Mouse (Mus musculus) liver, embryonic 14.5 days (tissue): Measurements from ENCODE around the gene Itga1. TPM values are rescaled to one million over a fixed set of nuclear protein-coding genes. Genes with fewer than 3 reads are reported as not detected.

Experiments used
- ATAC-seq: fragments of 200-750 bp; cut with Nextera tagmentation; 2 replicates; pipeline ENCODE4 v1.8.0; 2017; ENCODE audit warnings: moderate number of reproducible peaks, mild to moderate bottlenecking, moderate library complexity; ENCODE audit not compliant: insufficient read depth
- DNase-seq, 3 experiments: peaks; one replicate each; pipeline ENCODE4 v3.0.0-alpha.2; 2012 to 2013; ENCODE audit warnings: low read depth in 3 of 3, low spot score in 3 of 3
- H3K27ac ChIP-seq: fragments of 300-500 bp; sonication (generic); 2 replicates; pipeline ENCODE4 v1.5.1; 2014; ENCODE audit warnings: moderate library complexity, mild to moderate bottlenecking, control low read depth, inconsistent platforms
- H3K27me3 ChIP-seq: fragments of 300-500 bp; sonication (generic); 2 replicates; pipeline ENCODE4 v1.6.1; 2014; ENCODE audit warnings: mild to moderate bottlenecking, low read length, moderate library complexity; ENCODE audit not compliant: control insufficient read depth, insufficient read depth
- H3K36me3 ChIP-seq: fragments of 300-500 bp; sonication (generic); replicated peaks from 2 replicates; pipeline ENCODE4 v1.6.1; 2014; ENCODE audit warnings: low read depth; ENCODE audit not compliant: control insufficient read depth, insufficient read depth
- H3K4me1 ChIP-seq, 2 experiments: fragments of 200-500 bp in 1 of 2; fragments of 300-500 bp in 1 of 2; sonication (generic) in 1 of 2; replicated peaks; 2 replicates each; pipeline ENCODE4 v1.6.1; 2012 to 2014; ENCODE audit warnings: antibody characterized with exemption in 1 of 2, inconsistent platforms in 1 of 2, low read length in 1 of 2; ENCODE audit not compliant: control insufficient read depth in 2 of 2, insufficient read depth in 2 of 2
- H3K4me2 ChIP-seq: fragments of 300-500 bp; sonication (generic); 2 replicates; pipeline ENCODE4 v1.6.1; 2014; ENCODE audit warnings: low read depth, mild to moderate bottlenecking, control low read depth, moderate library complexity
- H3K4me3 ChIP-seq, 2 experiments: fragments of 200-500 bp in 1 of 2; fragments of 300-500 bp in 1 of 2; sonication (generic) in 1 of 2; 2 replicates each; pipeline ENCODE4 v1.5.1; 2012 to 2014; ENCODE audit warnings: low read depth in 2 of 2, low read length in 2 of 2, mild to moderate bottlenecking in 2 of 2, control low read depth in 1 of 2, inconsistent platforms in 1 of 2, moderate library complexity in 1 of 2; ENCODE audit not compliant: insufficient read depth in 1 of 2
- H3K9ac ChIP-seq: fragments of 300-500 bp; sonication (generic); replicated peaks from 2 replicates; pipeline ENCODE4 v1.6.1; 2014; ENCODE audit warnings: mild to moderate bottlenecking, control low read depth, moderate library complexity
- H3K9me3 ChIP-seq: fragments of 300-500 bp; sonication (generic); 2 replicates; pipeline ENCODE4 v1.6.1; 2016; ENCODE audit warnings: low read length, mixed read lengths; ENCODE audit not compliant: control insufficient read depth
- CTCF ChIP-seq: IDR thresholded peaks from 2 replicates; pipeline ENCODE4 v1.5.1; 2016; ENCODE audit warnings: antibody characterized with exemption, low read depth, control low read depth
- EP300 ChIP-seq: IDR thresholded peaks from 2 replicates; pipeline ENCODE4 v1.6.1; 2016; ENCODE audit warnings: antibody characterized with exemption, low read depth
- WGBS: fragments of 180-500 bp; shearing (Covaris S2); extraction: QIAGEN DNeasy Blood & Tissue Kit; methylation state at CpG from one replicate; pipeline ENCODE4 v1.1.7; 2014; ENCODE audit not compliant: insufficient replicate concordance; 5-methylcytosine and 5-hydroxymethylcytosine counted together
- polyA plus RNA-seq, 2 experiments: library from polyadenylated mRNA; depleted of rRNA in 1 of 2; stranded (reverse) in 1 of 2; unstranded in 1 of 2; fragments of >200 nt; fragmentation: Nextera tagmentation in 1 of 2; extraction: Ambion mirVana in 1 of 2; gene quantifications; 2 replicates each; pipeline versions ENCODE4 v1.2.1 to v1.2.3; 2012 to 2014

Itga1 gene
- polyA plus RNA-seq, 2 experiments: 0.94 to 2.8 TPM

GRCm38 (mm10) chr13:115096216-115096615 lies 5.5 kb downstream of the Itga1 start:
- H3K27ac ChIP-seq: no peak overlapping the region
- peaks cover 8 to 9% of the 10 kb centered on the region in 2 experiments for H3K4me1 ChIP-seq
- H3K4me2 ChIP-seq: no peak overlapping the region
- H3K4me3 ChIP-seq: no peak overlapping the region
- no peaks in the 10 kb centered on the region for H3K9me3 ChIP-seq
- ATAC-seq: no peak
- H3K9ac ChIP-seq: no peak overlapping the region
- 47% methylated on average over 2 of the region's 2 CpGs for WGBS
- no peak for DNase-seq
- no peak for TF ChIP-seq CTCF
- TF ChIP-seq EP300: no peak
- H3K27me3 ChIP-seq: peaks cover 11% of the 10 kb centered on the region
- no peaks in the 10 kb centered on the region for H3K36me3 ChIP-seq

- H3K4me2 ChIP-seq: no peak overlapping the region
- TF ChIP-seq CTCF: no peak
- no peak for TF ChIP-seq EP300
- WGBS: 88% methylated on average over 2 of the region's 2 CpGs
These were observed 6.4 kb downstream of the Itga1 start for GRCm38 (mm10) chr13:115095392-115095791.

GRCm38 (mm10) chr13:115091511-115091910 lies 10.3 kb downstream of the Itga1 start:
- Histone ChIP-seq H3K27me3 (no peaks in the 10 kb centered on the region), H3K27ac (peak overlapping the region; percentile 98), H3K4me2 (peak overlapping the region; percentile 100), H3K9ac (peak overlapping the region; percentile 91; the same call in 1 of the 2 replicates), H3K4me1 (peaks cover 15 to 19% of the 10 kb centered on the region in 2 experiments), H3K36me3 (peaks cover 14% of the 10 kb centered on the region), H3K4me3 (peak overlapping the region in 1 of 2 experiments; percentile 93; a peak in 2 of 4 replicates), H3K9me3 (no peaks in the 10 kb centered on the region)
- 45% methylated on average over 3 of the region's 3 CpGs for WGBS
- ATAC-seq: no peak
- no peak for DNase-seq
- TF ChIP-seq EP300: no peak
- TF ChIP-seq CTCF: no peak

More at GRCm38 (mm10) chr13:115095392-115095791, 6.4 kb downstream of the Itga1 start:
- Histone ChIP-seq H3K9me3 (no peaks in the 10 kb centered on the region), H3K4me3 (no peak overlapping the region), H3K27ac (no peak overlapping the region), H3K4me1 (peaks cover 12% of the 10 kb centered on the region in 2 experiments), H3K36me3 (no peaks in the 10 kb centered on the region), H3K9ac (no peak overlapping the region), H3K27me3 (peaks cover 3% of the 10 kb centered on the region)
- ATAC-seq (no peak), DNase-seq (no peak)

GRCm38 (mm10) chr13:115090977-115091445 lies 10.8 kb downstream of the Itga1 start:
- H3K9me3 ChIP-seq: no peaks in the 10 kb centered on the region
- H3K27ac ChIP-seq: peak overlapping the region; percentile 98
- peaks cover 15% of the 10 kb centered on the region for H3K36me3 ChIP-seq
- DNase-seq (peak in 1 of 3 experiments; percentile 12), ATAC-seq (peak; percentile 36)
- H3K27me3 ChIP-seq: no peaks in the 10 kb centered on the region
- peak overlapping the region; percentile 100 for H3K4me2 ChIP-seq
- H3K4me3 ChIP-seq: peak overlapping the region; percentile 67 to 93
- 16% methylated on average over 9 of the region's 9 CpGs for WGBS
- H3K9ac ChIP-seq: peak overlapping the region; percentile 91
- no peak; the same call in 1 of the 2 replicates for TF ChIP-seq EP300
- no peak for TF ChIP-seq CTCF
- H3K4me1 ChIP-seq: peaks cover 15 to 19% of the 10 kb centered on the region in 2 experiments

GRCm38 (mm10) chr13:115090069-115090976 lies 11.4 kb downstream of the Itga1 start, which contains the start of gene Pelo:
Gene Pelo (minus strand): TSS chr13:115090186.
- H3K9ac ChIP-seq: peak within 1 kb of the TSS; percentile 95
- peak within 1 kb of the TSS; percentile 98 for H3K27ac ChIP-seq
- DNase-seq (peak; percentile 81 to 84 (median 84)), ATAC-seq (peak; percentile 87)
- peak within 1 kb of the TSS; percentile 67 to 93 for H3K4me3 ChIP-seq
- no peaks in the 10 kb centered on the region for H3K27me3 ChIP-seq
- no peaks in the 10 kb centered on the region for H3K9me3 ChIP-seq
- peak within 1 kb of the TSS; percentile 100 for H3K4me2 ChIP-seq
- WGBS: under 1% methylated on average over 60 of the region's 60 CpGs
- TF ChIP-seq CTCF: no peak
- TF ChIP-seq EP300: peak; percentile 84
- peaks cover 15 to 19% of the 10 kb centered on the region in 2 experiments for H3K4me1 ChIP-seq
- H3K36me3 ChIP-seq: peaks cover 18% of the 10 kb centered on the region
